Mouse (Mus musculus) stomach, postnatal 0 days (tissue): ENCODE data around the gene Smg1.

Source experiments
- CTCF ChIP-seq: IDR thresholded peaks from 2 replicates; pipeline ENCODE4 v1.5.1; 2016; ENCODE audit warnings: antibody characterized with exemption, low read depth, mild to moderate bottlenecking, moderate library complexity
- EP300 ChIP-seq: optimal IDR thresholded peaks from 2 replicates; pipeline ENCODE3; 2016; ENCODE audit warnings: antibody characterized with exemption

DNA sequence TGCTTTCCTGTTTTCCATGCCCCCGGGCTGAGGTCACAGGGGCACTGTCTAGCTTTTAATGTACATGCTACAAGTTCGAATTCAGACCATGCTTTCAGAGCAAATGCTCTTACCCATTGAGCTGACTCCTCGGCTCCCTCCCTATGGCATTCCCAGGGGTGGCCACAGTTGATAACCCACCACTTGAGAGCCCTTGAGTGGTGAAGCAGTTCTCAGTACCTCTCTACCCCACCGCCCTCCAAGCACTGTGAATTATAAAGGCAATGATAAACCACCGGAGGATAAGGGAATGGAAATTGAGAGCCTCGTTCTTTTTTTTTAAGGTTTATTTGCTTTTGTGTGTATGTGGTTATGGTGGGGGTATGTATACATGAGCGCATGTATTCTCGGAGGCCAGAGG is 4.6 kb upstream of the Smg1 start:
- TF ChIP-seq EP300 (no peak), CTCF (no peak)
